Mouse (Mus musculus): ENCODE data around the gene Mmp2.

DNA sequence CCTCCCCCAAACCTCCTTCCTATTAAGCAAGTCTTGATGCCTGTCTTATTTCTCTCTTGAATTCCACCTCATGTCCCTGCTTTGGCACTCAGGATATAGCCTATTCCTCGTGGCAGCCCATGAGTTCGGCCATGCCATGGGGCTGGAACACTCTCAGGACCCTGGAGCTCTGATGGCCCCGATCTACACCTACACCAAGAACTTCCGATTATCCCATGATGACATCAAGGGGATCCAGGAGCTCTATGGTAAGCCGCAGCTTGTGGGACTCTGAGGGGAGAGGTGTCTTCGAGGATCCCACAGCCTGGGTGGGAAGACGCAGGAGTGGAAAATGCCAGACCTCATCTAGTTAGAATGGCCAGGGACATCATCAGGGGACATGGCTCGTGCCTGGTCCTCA is 12.1 kb downstream of the Mmp2 start:
- TF ChIP-seq MAFK (IDR thresholded peaks at IDR 0.05; ENCODE audit: insufficient read depth, low read depth, low read length) (no peak), CHD2 (IDR thresholded peaks at IDR 0.05; ENCODE audit: low read depth, low read length) (no peak), ZNF384 (IDR thresholded peaks at IDR 0.05; ENCODE audit: low read depth, low read length) (no peak)
